Mouse (Mus musculus) urinary bladder, postnatal 10 days (tissue): ENCODE measurements around the gene Crocc2.
"Not testable (repeated sequence)": the region's sequence is repeated elsewhere in the genome, so short reads cannot be mapped to it uniquely, and the experiment has no call there.

Source experiments
- DNase-seq: peaks from one replicate; pipeline ENCODE4 v3.0.0; 2022; ENCODE audit warnings: low spot score

Crocc2 gene

GRCm38 (mm10) chr1:93161921-93162320 lies 6.6 kb upstream of the Crocc2 start:
- no peak for DNase-seq

GRCm38 (mm10) chr1:93162588-93162987 lies 5.9 kb upstream of the Crocc2 start:
- no peak for DNase-seq

- DNase-seq, result no peak
These were observed 3.1 kb upstream of the Crocc2 start for GRCm38 (mm10) chr1:93165447-93165846.

GRCm38 (mm10) chr1:93166346-93167079 lies 2.0 kb upstream of the Crocc2 start:
- no peak for DNase-seq

GRCm38 (mm10) chr1:93173665-93174064 lies 5.1 kb downstream of the Crocc2 start:
- DNase-seq, result no peak

- peak; percentile 61 for DNase-seq
These were observed 5.9 kb downstream of the Crocc2 start for GRCm38 (mm10) chr1:93174399-93174798.

GRCm38 (mm10) chr1:93175849-93176248 lies 7.3 kb downstream of the Crocc2 start:
- no peak for DNase-seq

- peak; percentile 28 for DNase-seq
These were observed 8.2 kb downstream of the Crocc2 start for GRCm38 (mm10) chr1:93176525-93177332.

GRCm38 (mm10) chr1:93182281-93182680 lies 13.8 kb downstream of the Crocc2 start:
- no peak for DNase-seq

- DNase-seq, result no peak
These were observed 15.7 kb downstream of the Crocc2 start for GRCm38 (mm10) chr1:93184071-93184828.

GRCm38 (mm10) chr1:93190726-93191305 lies 22.3 kb downstream of the Crocc2 start:
- DNase-seq, result no peak

- no peak for DNase-seq
These were observed 26.4 kb downstream of the Crocc2 start for GRCm38 (mm10) chr1:93194961-93195360.

- DNase-seq, result not testable (repeated sequence)
These were observed 28.9 kb downstream of the Crocc2 start for GRCm38 (mm10) chr1:93197454-93197853.

- DNase-seq, result no peak
These were observed 29.4 kb downstream of the Crocc2 start for GRCm38 (mm10) chr1:93197916-93198315.

- DNase-seq, result no peak
These were observed 37.9 kb downstream of the Crocc2 start for GRCm38 (mm10) chr1:93206277-93206970.

GRCm38 (mm10) chr1:93207536-93208064 lies 39.1 kb downstream of the Crocc2 start:
- DNase-seq, result no peak

GRCm38 (mm10) chr1:93210213-93210641 lies 41.7 kb downstream of the Crocc2 start:
- DNase-seq, result peak; percentile 52

- DNase-seq, result no peak
These were observed 42.5 kb downstream of the Crocc2 start for GRCm38 (mm10) chr1:93211019-93211418.

- no peak for DNase-seq
These were observed 43.2 kb downstream of the Crocc2 start for GRCm38 (mm10) chr1:93211549-93212220.

GRCm38 (mm10) chr1:93212441-93212840 lies 43.9 kb downstream of the Crocc2 start:
- no peak for DNase-seq

GRCm38 (mm10) chr1:93214612-93215011 lies 46.1 kb downstream of the Crocc2 start:
- no peak for DNase-seq
